Mouse (Mus musculus) liver, embryonic 14.5 days (tissue): ENCODE measurements around the gene Slc9a2.

Experiments
- CTCF ChIP-seq: IDR thresholded peaks from 2 replicates; pipeline ENCODE4 v1.5.1; 2016; ENCODE audit warnings: antibody characterized with exemption, low read depth, control low read depth
- EP300 ChIP-seq: IDR thresholded peaks from 2 replicates; pipeline ENCODE4 v1.6.1; 2016; ENCODE audit warnings: antibody characterized with exemption, low read depth

DNA sequence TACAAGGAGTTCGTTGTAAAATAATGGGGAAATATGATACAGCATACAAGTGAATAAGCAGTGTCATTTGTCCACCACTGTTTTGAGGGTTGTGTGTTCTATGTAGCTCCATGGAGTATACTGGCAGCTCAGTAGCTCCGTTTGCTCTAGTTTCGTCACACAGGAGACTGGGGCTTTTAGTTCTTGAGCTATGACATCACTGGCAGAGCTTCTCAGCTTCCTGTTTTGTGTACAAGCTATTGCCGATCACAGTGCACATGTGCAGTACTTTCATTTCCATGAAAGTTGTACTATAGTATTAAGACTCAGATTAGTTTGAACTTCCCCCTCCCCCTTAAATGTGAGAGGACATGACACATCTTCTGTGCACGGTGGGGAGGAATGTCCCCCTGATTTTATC lies 65.7 kb downstream of the Slc9a2 start:
- no peak for TF ChIP-seq CTCF
- TF ChIP-seq EP300, result no peak
